Mouse (Mus musculus) hindbrain, postnatal 0 days (tissue): ENCODE measurements around the gene Cybrd1. TPM values are rescaled to one million over a fixed set of nuclear protein-coding genes. Genes with fewer than 3 reads are reported as not detected.

Source experiments
- ATAC-seq: fragments of 200-750 bp; cut with Nextera tagmentation; 2 replicates; pipeline ENCODE4 v1.8.0; 2017; ENCODE audit warnings: mild to moderate bottlenecking, moderate TSS enrichment, moderate library complexity
- DNase-seq: peaks from one replicate; pipeline ENCODE4 v3.0.0-alpha.2; 2015; ENCODE audit warnings: low spot score
- H3K27ac ChIP-seq: fragments of 300-500 bp; sonication (generic); 2 replicates; pipeline ENCODE4 v1.5.1; 2014; ENCODE audit warnings: mild to moderate bottlenecking
- H3K27me3 ChIP-seq: fragments of 300-500 bp; sonication (generic); 2 replicates; pipeline ENCODE4 v1.6.1; 2014; ENCODE audit warnings: low read length, mixed read lengths; ENCODE audit not compliant: insufficient read depth
- H3K36me3 ChIP-seq: fragments of 300-500 bp; sonication (generic); 2 replicates; pipeline ENCODE4 v1.6.1; 2014; ENCODE audit warnings: low read length, mixed read lengths; ENCODE audit not compliant: insufficient read depth
- H3K4me1 ChIP-seq: fragments of 300-500 bp; sonication (generic); 2 replicates; pipeline ENCODE4 v1.6.1; 2014; ENCODE audit warnings: antibody characterized with exemption, low read length, mixed read lengths; ENCODE audit not compliant: insufficient read depth
- H3K4me2 ChIP-seq: fragments of 300-500 bp; sonication (generic); 2 replicates; pipeline ENCODE4 v1.6.1; 2014; ENCODE audit warnings: low read depth, mild to moderate bottlenecking, low read length, moderate library complexity, mixed read lengths
- H3K4me3 ChIP-seq: fragments of 300-500 bp; sonication (generic); 2 replicates; pipeline ENCODE4 v1.5.1; 2014; ENCODE audit warnings: low read length
- H3K9ac ChIP-seq: fragments of 300-500 bp; sonication (generic); replicated peaks from 2 replicates; pipeline ENCODE4 v1.6.1; 2014; ENCODE audit warnings: mild to moderate bottlenecking, low read length, moderate library complexity, mixed read lengths
- H3K9me3 ChIP-seq: fragments of 300-500 bp; sonication (generic); 2 replicates; pipeline ENCODE4 v1.6.1; 2016; ENCODE audit warnings: low read length, mixed read lengths
- CTCF ChIP-seq: IDR thresholded peaks from 2 replicates; pipeline ENCODE4 v1.5.1; 2016; ENCODE audit warnings: antibody characterized with exemption, control low read depth, low read depth
- WGBS: fragments of 180-500 bp; shearing (Covaris S2); extraction: QIAGEN DNeasy Blood & Tissue Kit; methylation state at CpG from one replicate; pipeline ENCODE4 v1.1.7; 2014; 5-methylcytosine and 5-hydroxymethylcytosine counted together
- polyA plus RNA-seq: library from polyadenylated mRNA; unstranded; fragments of >200 nt; fragmentation: Nextera tagmentation; extraction: Ambion mirVana; gene quantifications from 2 replicates; pipeline ENCODE4 v1.2.1, GENCODE M21; 2015
- total RNA-seq: library from RNA; depleted of rRNA; stranded (reverse); fragments of >200 nt; gene quantifications from 2 replicates; pipeline ENCODE4 v1.2.3, GENCODE M21; 2014; rRNA removed

The Cybrd1 gene
- total RNA-seq = 11.3 and 13.5 TPM in 2 replicates
- 4.0 and 4.5 TPM in 2 replicates for polyA plus RNA-seq

DNA sequence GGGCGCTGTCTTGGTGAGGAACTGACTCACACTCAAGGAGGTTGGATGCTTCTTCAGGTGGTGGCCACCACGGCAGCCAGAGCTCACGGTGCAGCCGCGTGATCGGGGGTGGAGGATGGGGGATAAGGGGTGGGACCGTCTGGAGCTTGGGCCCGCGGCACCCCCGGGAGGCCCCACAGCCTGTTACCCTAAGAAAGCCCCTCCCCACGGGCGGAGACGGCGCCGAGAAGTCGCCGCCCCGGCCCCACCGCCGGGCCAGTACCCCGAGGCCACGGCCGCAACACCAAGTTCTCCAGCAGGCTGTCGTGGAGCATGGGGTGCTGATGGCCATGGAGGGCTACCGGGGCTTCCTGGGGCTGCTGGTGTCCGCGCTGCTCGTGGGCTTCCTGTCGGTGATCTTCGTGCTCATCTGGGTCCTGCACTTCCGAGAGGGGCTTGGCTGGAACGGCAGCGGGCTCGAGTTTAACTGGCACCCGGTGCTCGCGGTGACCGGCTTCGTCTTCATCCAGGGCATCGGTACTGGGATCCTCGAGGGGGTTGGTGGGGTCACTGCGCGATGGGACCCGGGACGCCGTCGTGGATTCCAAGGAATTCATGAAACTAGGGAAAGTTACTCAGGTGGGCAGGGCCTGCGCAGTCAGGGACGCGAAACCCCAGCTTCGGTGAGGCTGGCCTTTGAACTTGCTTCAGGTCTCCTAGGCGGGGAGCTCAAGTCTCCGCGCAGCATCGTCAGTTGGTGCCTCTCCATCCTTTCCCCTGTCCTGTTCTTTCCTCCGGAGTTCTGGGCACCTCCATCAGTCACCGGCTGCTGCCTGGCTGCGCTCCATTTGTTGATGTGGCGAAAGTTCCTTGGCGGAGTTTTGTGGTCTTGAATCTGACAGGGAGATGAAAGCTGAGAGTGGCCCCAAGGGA lies at the start of gene Cybrd1:
Gene Cybrd1, plus strand, starts transcription at position 127 of the 912 bp plus-strand sequence.
- peak within 1 kb of the TSS; percentile 33; the same call in 1 of the 2 replicates for H3K9ac ChIP-seq
- TF ChIP-seq CTCF = no peak
- 3% methylated on average over 60 of the region's 60 CpGs for WGBS
- H3K4me2 ChIP-seq = peak within 1 kb of the TSS; percentile 69
- peak; percentile 64 for DNase-seq
- ATAC-seq = peak; percentile 74
- no peaks in the 10 kb centered on the region for H3K9me3 ChIP-seq
- peak within 1 kb of the TSS; percentile 41 for H3K4me3 ChIP-seq
- no peaks in the 10 kb centered on the region for H3K27me3 ChIP-seq
- H3K27ac ChIP-seq = peak within 1 kb of the TSS; percentile 45; the same call in 1 of the 2 replicates
- no peaks in the 10 kb centered on the region for H3K36me3 ChIP-seq
- peaks cover 3% of the 10 kb centered on the region; the same call in 1 of the 2 replicates for H3K4me1 ChIP-seq

DNA sequence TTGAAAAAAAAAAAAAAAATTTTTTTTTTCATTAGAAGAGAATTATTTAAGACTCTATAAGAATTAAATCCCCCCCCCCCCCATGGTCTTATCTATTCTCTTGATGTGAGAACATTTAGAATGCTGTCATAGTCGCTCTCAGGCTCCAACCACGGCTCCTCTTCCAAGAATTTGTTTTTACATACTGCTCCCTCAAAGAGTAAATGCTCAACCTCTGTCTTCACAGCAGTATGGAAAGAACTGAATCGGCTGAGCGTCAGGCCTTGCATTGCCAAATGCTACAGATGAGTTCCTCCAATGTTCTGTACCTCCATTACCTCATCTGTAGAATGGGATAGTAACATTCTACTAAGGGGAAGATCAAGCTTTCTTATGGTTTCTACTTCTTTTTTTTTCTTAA lies 46.1 kb upstream of the Cybrd1 start:
- H3K4me2 ChIP-seq = no peak overlapping the region
- H3K27ac ChIP-seq = no peak overlapping the region
- H3K4me3 ChIP-seq = no peak overlapping the region
- ATAC-seq = no peak
- no peak for TF ChIP-seq CTCF
- no peak overlapping the region for H3K9ac ChIP-seq
- H3K4me1 ChIP-seq = no peaks in the 10 kb centered on the region
- no peaks in the 10 kb centered on the region for H3K9me3 ChIP-seq
- WGBS = 99% methylated on average over 4 of the region's 4 CpGs
- peaks cover 3% of the 10 kb centered on the region; the same call in 1 of the 2 replicates for H3K36me3 ChIP-seq
- no peak for DNase-seq
- no peaks in the 10 kb centered on the region for H3K27me3 ChIP-seq

DNA sequence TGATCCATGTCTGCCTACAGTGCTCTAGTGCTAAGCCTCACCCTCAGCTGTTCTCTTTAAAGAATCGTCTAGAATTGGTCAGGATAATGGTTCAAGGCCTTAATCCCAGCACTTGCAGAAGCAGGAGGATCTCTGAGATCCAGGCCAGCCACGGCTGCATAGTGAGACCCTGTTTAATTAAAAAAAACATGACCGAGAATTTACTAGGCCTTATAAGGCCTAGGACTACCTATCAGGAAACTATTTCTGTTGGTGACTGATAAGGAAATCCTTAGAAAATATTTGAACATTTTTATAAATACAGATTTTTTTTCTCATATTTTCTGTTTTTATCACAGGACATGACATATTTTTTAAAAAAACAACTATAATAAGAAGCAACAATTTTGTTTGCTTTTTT lies 44.4 kb upstream of the Cybrd1 start:
- ATAC-seq (no peak), DNase-seq (no peak)
- H3K27ac ChIP-seq = no peak overlapping the region
- no peaks in the 10 kb centered on the region for H3K27me3 ChIP-seq
- 93% methylated on average over 3 of the region's 3 CpGs for WGBS
- H3K9me3 ChIP-seq = no peaks in the 10 kb centered on the region
- no peak for TF ChIP-seq CTCF
- peaks cover 3% of the 10 kb centered on the region; the same call in 1 of the 2 replicates for H3K36me3 ChIP-seq
- no peak overlapping the region for H3K9ac ChIP-seq
- H3K4me1 ChIP-seq = no peaks in the 10 kb centered on the region
- no peak overlapping the region for H3K4me3 ChIP-seq
- H3K4me2 ChIP-seq = no peak overlapping the region

GRCm38 (mm10) chr2:71073828-71074227 lies 43.9 kb upstream of the Cybrd1 start:
- no peak for ATAC-seq
- TF ChIP-seq CTCF = no peak
- Histone ChIP-seq H3K36me3 (peaks cover 3% of the 10 kb centered on the region; the same call in 1 of the 2 replicates), H3K9me3 (no peaks in the 10 kb centered on the region), H3K27me3 (no peaks in the 10 kb centered on the region), H3K27ac (no peak overlapping the region), H3K9ac (no peak overlapping the region), H3K4me2 (no peak overlapping the region), H3K4me3 (no peak overlapping the region), H3K4me1 (no peaks in the 10 kb centered on the region)
- WGBS = over 99% methylated on average over 3 of the region's 3 CpGs
- no peak for DNase-seq

DNA sequence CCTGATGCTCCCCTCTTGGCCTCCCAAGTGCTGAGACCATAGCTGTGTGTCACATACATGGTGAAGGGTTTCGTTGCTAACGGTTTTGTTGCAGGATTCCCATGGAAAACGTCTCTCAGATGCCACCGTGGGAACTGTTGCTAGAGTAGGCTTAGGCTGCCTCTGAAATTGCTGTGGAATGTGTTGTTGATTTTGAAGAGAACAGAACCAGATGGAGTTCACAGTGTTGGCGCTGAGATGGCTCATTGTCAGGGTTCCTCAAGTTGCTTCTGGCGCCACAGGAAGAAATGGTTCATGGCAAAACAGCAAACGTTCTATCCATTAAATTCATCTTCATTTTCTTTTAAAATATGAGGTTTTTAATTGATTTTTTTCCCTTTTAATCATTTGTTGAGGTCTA lies 35.3 kb upstream of the Cybrd1 start:
- H3K9me3 ChIP-seq = no peaks in the 10 kb centered on the region
- no peaks in the 10 kb centered on the region for H3K4me1 ChIP-seq
- ATAC-seq (no peak), DNase-seq (no peak)
- TF ChIP-seq CTCF = no peak
- peaks cover 9% of the 10 kb centered on the region; the same call in 1 of the 2 replicates for H3K36me3 ChIP-seq
- 83% methylated on average over 7 of the region's 7 CpGs for WGBS
- no peak overlapping the region for H3K27ac ChIP-seq
- H3K9ac ChIP-seq = no peak overlapping the region
- no peak overlapping the region for H3K4me2 ChIP-seq
- H3K27me3 ChIP-seq = no peaks in the 10 kb centered on the region
- no peak overlapping the region for H3K4me3 ChIP-seq

- no peak for TF ChIP-seq CTCF
- H3K4me1 ChIP-seq = no peaks in the 10 kb centered on the region
- no peak overlapping the region for H3K9ac ChIP-seq
- DNase-seq = no peak
- WGBS = 94% methylated on average over 6 of the region's 6 CpGs
- H3K4me3 ChIP-seq = no peak overlapping the region
- H3K4me2 ChIP-seq = no peak overlapping the region
- H3K9me3 ChIP-seq = no peaks in the 10 kb centered on the region
- peaks cover 9% of the 10 kb centered on the region; the same call in 1 of the 2 replicates for H3K36me3 ChIP-seq
- ATAC-seq = no peak
- H3K27ac ChIP-seq = no peak overlapping the region
- H3K27me3 ChIP-seq = no peaks in the 10 kb centered on the region
Measured at GRCm38 (mm10) chr2:71083454-71084193, 34.1 kb upstream of the Cybrd1 start.
